Mouse (Mus musculus): ENCODE data around the gene Tbc1d5.

Gene Tbc1d5

DNA sequence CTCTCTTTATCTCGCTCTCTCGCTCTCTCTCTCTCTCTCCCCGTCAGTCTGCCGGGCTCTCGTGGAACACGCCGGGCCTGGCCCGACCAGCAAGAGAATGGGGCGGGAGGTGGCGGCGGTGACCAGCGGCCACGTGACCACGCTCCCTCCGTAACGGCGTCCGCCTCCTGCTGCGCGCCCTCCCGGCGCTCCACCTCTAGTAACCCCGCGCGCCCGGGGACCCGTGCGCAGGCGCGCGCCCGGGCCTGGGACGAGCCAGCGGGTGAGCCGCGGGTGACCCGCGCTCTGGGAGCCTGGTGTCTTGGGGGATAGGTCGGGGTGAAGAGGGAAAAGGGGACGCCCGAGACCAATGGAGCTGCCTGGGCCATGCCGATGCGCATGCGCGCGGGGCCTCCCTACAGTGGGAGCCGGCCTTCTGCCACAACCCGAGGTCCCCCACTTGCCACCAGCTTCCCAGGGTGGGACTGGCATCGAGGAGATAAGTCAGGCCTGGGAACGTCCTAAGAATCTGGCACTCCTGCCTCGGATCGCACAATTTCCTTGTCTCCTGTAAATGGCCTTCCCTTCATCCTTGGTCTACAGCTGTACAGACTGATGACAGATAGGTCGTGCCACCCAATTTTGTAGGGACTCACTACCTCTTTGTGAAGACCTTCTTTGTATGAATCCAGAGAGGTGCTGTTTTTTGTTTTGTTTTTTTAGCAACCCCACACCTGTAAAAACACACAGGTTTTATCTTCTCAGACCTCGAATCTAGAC, at the start of gene Tbc1d5:
Gene Tbc1d5, minus strand, starts transcription at position 158 of the 759 bp plus-strand sequence.
- DNase-seq: peak; percentile 98 to 99

GRCm38 (mm10) chr17:51226056-51226455, 46.9 kb upstream of the Tbc1d5 start:
- DNase-seq: no peak

- no peak for DNase-seq
These were observed 44.0 kb upstream of the Tbc1d5 start for GRCm38 (mm10) chr17:51223152-51223551.

DNA sequence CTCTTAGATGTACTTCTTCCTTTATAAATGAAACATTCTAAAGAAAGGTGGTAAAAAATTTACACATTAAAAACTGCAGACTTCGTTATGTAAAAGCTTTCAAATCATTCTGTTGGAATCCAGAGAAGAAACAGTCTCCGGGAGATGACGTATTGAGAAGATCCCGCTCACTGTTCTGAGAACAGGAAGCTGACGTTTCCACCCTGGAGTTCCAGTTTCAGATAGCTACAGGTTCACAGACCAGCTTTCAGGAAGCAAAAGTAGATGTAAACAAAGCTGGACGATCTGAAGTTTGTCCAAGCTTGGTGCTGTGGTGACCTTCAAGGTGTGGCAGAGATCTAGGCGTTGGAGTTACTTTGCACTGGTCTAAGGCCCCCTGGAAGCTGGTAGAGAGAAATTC, 41.9 kb upstream of the Tbc1d5 start:
- DNase-seq: no peak

- DNase-seq: no peak
These were observed 40.7 kb upstream of the Tbc1d5 start for GRCm38 (mm10) chr17:51219897-51220296.

GRCm38 (mm10) chr17:51216426-51216825, 37.3 kb upstream of the Tbc1d5 start:
- no peak for DNase-seq

- DNase-seq: no peak
These were observed 30.4 kb upstream of the Tbc1d5 start for GRCm38 (mm10) chr17:51209565-51209964.

DNA sequence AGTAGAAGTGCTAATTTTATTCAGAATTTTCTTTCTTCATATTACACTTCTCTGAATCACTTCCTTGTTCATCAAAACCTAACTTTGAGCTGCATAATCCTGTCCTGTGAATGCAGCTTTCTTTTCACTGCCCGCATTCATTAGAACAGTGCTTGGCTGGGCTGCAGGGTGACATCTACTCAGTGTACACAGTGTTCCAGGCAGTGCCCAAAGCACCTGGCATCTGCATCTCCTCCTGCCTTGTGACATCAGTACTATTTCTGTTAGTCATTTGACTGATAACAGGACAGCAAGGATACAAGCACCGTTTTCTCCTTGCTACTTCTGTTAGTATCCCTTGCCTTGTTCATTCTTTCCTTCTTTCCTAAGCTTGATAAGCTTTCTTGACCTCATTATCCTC, 25.5 kb upstream of the Tbc1d5 start:
- no peak for DNase-seq

GRCm38 (mm10) chr17:51195561-51195960, 16.4 kb upstream of the Tbc1d5 start:
- peak; percentile 6 to 22 for DNase-seq

GRCm38 (mm10) chr17:51194787-51195186, 15.6 kb upstream of the Tbc1d5 start:
- DNase-seq: no peak

- no peak for DNase-seq
These were observed 12.2 kb upstream of the Tbc1d5 start for GRCm38 (mm10) chr17:51191381-51191780.

DNA sequence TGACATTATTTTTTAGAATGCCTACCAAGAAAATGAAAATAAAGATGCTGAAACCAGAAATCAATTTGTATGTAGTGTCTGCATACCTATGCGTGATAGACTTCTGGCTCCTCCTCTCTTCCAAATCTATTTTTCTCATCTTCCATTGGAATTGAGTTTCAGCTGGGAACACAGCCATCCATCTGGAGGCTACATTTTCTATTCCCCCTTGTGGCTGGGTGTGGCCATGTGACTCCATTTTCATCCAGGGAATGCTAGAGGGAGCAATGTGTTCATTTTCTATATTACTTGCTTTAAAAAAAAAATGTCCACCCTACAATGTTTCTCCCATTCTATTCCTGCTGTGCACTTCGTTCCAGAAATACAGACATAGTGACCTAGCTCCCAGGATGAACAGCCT, 3.6 kb upstream of the Tbc1d5 start:
- peak in 1 of 2 experiments; percentile 13 for DNase-seq

GRCm38 (mm10) chr17:51178491-51179194, 509 bp downstream of the Tbc1d5 start:
- DNase-seq: peak; percentile 81 to 82

DNA sequence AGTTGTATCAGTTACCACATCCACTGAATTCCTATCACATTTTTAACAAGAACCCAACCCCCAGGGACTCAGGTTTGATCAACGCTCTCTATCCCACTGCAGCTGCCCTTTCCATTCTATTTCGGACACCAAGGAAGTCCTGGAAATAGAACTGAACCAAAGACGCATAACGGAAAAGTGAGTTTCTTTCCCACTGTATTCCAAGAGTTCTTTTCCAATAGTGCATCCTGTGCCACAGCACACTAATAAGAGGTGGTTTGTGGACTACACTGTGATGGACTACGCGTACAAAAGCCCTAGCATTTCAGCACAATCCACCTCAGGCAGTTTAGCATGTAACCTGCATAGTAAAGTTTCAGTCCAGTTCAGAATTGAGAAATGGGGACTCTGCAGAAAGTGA, 1.2 kb downstream of the Tbc1d5 start:
- peak in 1 of 2 experiments; percentile 10 for DNase-seq

- no peak for DNase-seq
These were observed 6.8 kb downstream of the Tbc1d5 start for GRCm38 (mm10) chr17:51172332-51172731.

DNA sequence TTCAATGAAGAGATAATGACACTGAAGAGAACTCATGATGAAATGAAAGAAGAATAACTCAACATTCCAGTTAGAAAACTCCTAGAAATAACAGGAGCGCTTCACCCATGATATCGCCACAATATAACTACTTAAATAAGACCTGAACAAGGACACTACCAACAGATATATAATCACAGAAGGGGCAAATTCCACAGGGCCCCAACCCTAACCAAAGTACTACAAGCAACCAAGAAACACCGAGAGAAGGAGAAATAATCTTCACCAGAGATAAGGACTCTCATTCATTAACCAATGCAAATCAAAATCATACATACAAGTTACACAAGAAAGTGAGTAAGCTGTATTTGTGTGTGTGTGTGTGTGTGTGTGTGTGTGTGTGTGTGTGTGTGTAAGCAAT, 7.6 kb downstream of the Tbc1d5 start:
- no peak for DNase-seq

DNA sequence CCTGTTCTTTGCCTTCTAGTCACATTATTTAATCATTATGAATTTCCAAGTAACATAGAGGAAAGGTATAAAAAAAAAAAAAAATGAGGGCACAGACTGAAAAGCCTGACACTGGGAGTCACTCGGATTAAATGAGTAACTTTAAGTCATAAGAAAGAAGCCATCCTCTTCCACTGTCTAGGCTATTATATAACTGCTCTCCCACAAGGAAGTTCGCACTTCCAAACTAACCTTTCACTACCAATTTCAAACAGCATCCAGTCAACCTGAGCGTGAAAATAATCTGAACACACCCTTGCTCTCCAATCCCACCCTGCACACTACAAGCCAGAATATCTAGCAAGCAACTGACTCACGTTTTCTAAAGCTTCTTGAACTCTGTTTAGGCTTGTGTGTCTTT, 9.2 kb downstream of the Tbc1d5 start:
- DNase-seq: no peak

- peak in 1 of 2 experiments; percentile 29 for DNase-seq
These were observed 16.8 kb downstream of the Tbc1d5 start for GRCm38 (mm10) chr17:51162366-51162765.

DNA sequence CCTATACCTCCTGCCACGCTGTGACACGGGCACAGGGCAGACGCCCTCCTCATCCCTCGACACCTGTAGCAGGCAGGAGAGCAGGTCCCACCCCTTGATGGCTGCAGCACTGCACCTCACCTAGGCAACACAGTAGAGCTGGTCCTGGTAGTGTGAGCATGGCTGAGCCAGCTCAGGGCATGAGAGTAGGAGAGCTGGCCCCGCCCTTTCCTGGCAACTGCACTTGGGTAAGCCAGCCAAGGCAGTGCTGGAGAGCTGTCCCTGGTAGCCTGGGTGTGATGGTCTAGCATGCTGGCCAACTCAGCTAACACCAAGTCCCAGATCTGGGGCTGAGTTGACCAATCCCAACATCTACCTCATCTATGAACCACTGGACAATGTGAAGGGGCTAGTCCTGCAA, 19.9 kb downstream of the Tbc1d5 start:
- peak; percentile 43 to 62 for DNase-seq

- DNase-seq: no peak
These were observed 28.2 kb downstream of the Tbc1d5 start for GRCm38 (mm10) chr17:51150999-51151398.

DNA sequence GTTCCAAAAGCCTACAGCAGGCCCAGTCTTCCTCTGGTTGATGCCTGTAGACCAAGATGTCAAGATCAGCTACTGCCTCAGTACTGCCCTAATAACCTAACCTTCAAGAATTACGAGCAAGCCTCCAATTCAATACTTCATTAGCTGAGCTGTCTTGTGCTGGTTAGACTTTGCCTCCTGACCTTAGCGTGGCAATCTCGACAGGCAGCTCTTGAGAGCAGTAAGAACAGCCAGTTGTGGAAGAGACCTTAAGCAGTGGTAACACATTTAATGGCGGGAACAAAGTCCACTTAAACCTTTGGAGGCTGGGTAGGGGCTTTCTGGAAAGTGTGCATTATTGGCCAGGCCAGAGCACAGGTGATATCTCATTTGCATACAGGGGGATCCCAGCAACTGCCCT, 34.2 kb downstream of the Tbc1d5 start:
- no peak for DNase-seq

DNA sequence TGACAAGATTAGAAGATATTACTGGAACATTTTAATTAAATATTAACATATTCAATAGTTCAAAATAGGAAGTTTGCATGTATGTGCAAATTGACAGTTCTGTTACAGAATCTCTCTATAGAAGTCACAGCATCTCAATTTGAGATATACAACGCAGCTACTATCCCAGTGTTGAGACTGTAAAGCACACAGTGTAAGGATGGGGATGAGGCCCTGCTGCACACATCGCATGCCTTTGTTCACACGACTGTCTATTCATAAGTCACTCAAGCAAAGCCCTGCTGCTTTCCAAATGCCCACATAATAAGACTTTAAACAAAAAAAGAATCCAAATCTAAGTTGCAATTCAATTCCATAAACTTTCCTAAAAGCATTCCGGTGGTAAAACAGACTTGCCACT, 37.1 kb downstream of the Tbc1d5 start:
- no peak for DNase-seq

DNA sequence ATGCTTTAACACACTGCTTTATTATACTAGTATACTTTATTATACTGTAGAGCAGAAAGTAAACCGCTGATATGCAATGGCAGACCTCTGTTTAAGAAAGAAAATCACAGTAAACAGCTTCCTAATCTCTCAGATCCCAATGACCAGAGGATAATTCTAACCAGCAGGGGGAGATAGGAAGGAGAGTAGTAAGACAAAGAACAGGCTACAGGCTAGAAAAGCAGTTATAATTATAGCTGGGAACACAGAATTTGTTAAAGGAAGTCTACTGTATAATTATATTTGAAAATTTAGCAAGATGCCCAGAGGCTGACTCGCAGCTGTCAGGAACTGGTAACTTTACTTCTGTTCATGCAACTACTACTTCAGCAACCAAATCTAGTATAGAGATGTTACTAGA, 68.0 kb downstream of the Tbc1d5 start:
- DNase-seq: no peak

GRCm38 (mm10) chr17:51104294-51104693, 74.9 kb downstream of the Tbc1d5 start:
- no peak for DNase-seq

Data from cerebellum, postnatal 25 days (tissue).